Mouse (Mus musculus) adrenal gland, postnatal 4 days (tissue): ENCODE data around the gene Psma2. TPM values are rescaled to one million over a fixed set of nuclear protein-coding genes. Genes with fewer than 3 reads are reported as not detected.
A peak's percentile ranks its signal among the peaks of the same experiment; 100 is the strongest.

ENCODE experiments used
- DNase-seq, 2 experiments: peaks; one replicate each; pipeline ENCODE4 v3.0.0; 2021 to 2022; ENCODE audit warnings: low spot score in 2 of 2, mixed read lengths in 2 of 2
- long read RNA-seq, 2 experiments: library from polyadenylated mRNA; stranded (forward); transcript quantifications; one replicate each; pipeline ENCODE4 v2.0.0; 2021
- total RNA-seq, 2 experiments: library from RNA; stranded (reverse); gene quantifications; 2 replicates each; pipeline ENCODE4 v1.2.3; 2021

The Psma2 gene
- total RNA-seq: 100 to 1,000 TPM; 100 to 106 TPM
- long read RNA-seq, experiment 1, transcript Psma2-201 (8 exons, 2,911 nt): major isoform, 238 of 246 reads
- long read RNA-seq, experiment 1, partial matches to known transcripts: 8 of 246 reads
- long read RNA-seq, experiment 1, other reads (novel, unspliced or antisense): 0 of 246 reads
- long read RNA-seq, experiment 2, transcript Psma2-201 (8 exons, 2,911 nt): major isoform, 210 of 221 reads
- long read RNA-seq, experiment 2, partial matches to known transcripts: 10 of 221 reads
- long read RNA-seq, experiment 2, other reads (novel, unspliced or antisense): 1 of 221 reads

DNA sequence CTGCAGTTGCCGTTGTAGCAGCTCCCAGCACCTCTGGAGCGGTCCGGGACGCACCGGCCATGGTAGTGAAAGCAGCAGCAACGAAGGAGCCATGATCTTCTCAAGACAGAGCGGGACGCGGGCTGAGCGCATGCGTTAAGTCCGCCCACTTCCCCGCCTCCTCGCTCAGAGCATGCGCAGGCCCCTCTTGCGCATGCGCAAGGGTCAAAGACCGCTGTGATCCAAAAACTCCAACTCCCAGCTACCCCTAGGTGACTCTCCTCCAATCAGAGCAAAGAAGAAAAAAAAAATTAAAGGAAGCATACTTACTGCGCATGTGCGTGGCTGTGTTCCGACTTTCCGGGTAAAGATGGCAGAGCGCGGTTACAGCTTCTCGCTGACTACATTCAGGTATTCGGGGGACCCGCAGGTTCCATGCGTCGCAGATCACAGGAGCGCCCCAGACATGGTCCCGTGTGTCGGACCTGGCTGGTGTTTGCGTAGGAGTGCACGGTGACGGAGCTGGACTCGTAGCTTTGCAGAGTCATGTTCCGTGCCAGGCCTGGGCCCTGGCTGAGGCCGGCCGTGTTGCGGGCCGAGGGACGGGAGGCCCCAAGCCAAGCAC lies at the start of gene Psma2, which contains the start of gene Mrpl32:
TSS of gene Psma2 (plus strand) at position 315 of the 604 bp plus-strand sequence.
TSS of gene Mrpl32 (minus strand) at position 240 of the 604 bp plus-strand sequence.
- peak; percentile 89 to 94 for DNase-seq

- no peak for DNase-seq
Observed at GRCm38 (mm10) chr13:14574128-14574527, 38.9 kb upstream of the Psma2 start.

DNA sequence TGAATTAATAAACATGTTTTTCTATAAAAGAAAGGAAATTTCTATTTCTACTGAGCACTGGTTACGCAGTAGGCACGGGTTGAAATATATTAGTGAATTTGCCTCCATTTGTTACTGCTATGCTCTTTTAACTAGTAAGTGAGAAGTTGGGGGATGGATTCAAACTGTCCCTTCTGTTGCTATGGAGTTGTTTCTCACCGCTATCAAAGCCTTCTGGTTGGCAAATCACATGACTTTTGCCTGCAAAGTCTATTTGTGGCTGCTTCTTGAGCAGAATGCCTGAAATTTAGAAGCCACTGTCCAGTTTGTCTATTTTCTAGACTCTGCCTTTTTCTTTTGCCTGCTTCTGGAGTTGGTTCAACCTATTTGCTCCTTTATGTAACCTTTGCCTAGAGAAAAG lies 32.6 kb upstream of the Psma2 start:
- DNase-seq: no peak

DNA sequence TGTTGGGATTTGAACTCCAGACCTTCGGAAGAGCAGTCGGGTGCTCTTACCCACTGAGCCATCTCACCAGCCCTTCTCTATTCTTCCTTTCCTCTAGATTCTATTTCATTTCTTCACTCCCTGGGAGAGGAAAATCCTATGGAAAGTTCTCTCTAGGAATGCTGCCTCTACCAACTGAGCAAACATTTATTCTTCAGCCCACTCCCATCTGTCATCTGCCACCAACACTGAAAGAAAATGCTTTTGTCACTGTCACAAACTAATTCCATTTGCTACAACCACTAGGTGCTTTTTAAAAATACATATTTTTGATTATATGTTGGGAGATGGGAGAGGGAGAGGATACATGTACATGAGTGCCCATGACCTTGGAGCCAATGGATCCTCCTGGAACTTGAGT lies 10.3 kb upstream of the Psma2 start:
- DNase-seq: no peak

GRCm38 (mm10) chr13:14607616-14608015 lies 5.4 kb upstream of the Psma2 start:
- DNase-seq: no peak

GRCm38 (mm10) chr13:14612463-14612862 lies 577 bp upstream of the Psma2 start:
- no peak for DNase-seq

DNA sequence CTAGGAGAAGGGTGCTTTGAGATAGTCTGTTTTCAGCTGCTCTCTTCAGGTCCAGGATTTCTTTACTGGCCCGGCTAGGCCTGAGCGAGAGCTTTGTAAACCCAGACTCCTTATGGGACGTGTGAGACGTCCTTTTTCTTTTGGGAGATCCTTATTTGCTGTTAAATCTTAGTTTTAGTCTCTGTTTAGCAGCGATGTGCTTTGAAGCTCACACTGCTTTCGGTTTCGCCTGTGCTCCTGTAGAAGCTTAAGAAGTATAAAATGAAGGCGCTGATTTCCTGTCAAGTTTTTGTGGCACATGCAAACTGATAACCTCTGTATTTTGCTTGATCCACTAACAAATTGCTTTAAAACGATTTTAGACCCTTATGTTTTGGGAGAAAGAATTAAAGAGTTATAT lies 513 bp downstream of the Psma2 start:
- DNase-seq: no peak

DNA sequence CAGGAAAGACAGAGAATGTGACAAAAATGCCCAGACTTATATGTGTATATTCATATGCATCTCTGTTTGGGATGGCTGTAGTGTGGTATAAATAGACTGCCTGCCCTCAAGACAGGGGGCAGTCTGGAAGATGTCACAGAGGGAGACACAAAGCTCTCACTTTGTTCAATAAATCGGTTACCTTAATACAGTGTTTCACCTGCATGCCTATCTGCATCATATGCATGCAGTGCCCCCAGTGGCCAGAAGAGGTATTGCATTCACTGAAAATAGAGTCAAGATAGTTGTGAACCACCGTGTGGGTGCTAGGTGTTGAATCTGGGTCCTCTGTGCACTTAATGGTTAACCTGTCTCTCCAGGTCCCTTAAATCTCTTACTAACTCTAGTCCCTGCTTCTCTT lies 5.7 kb downstream of the Psma2 start:
- DNase-seq: peak in 1 of 2 experiments; percentile 19

- DNase-seq: peak; percentile 76 to 91
Observed at GRCm38 (mm10) chr13:14629726-14630641, 16.9 kb downstream of the Psma2 start, which contains the start of gene AW209491. TSS of gene AW209491 (plus strand) at chr13:14630154.

DNA sequence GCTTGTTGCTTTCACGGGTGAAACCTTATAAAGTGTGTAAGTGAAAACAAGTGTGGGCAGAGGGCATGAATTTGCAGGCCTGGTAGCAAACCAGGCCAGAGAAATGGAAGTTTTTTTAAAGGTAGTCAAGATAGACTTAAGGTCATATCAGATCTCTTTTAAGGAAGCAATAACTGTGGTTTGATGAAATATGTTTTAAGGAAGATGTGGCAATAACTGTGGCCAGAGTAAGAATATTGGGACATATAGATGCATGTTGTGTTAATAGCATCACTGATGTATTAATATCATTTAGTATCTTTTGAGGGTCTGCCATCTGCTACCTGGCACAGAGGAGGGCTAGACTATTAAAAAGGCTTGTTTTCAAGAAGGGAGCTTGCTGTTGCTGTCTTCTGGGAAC lies 27.0 kb downstream of the Psma2 start:
- DNase-seq: no peak

GRCm38 (mm10) chr13:14649301-14649700 lies 36.3 kb downstream of the Psma2 start:
- no peak for DNase-seq

GRCm38 (mm10) chr13:14667107-14667506 lies 54.1 kb downstream of the Psma2 start:
- no peak for DNase-seq

GRCm38 (mm10) chr13:14670342-14670741 lies 57.3 kb downstream of the Psma2 start:
- DNase-seq: no peak

GRCm38 (mm10) chr13:14688955-14689354 lies 75.9 kb downstream of the Psma2 start:
- DNase-seq: no peak

DNA sequence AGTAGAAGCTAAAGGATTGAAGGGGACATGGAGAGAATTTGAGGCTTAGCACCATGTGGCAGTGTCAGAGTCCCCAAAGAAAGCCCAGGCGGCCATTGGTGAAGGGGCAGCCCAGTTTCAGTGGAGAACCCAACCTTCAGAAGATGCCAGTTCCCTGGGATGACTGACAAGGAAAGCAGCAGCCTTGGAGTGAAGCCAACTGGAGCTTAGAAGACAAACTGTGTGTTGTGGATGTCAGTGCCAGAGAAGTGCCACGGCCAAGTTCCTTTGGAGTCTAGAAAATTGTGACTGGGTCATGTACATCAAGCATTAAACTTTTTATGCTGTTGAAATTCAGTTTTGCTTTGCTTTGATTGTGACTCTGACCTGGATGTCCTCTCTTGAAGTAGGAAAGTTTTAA lies 103.8 kb downstream of the Psma2 start:
- no peak for DNase-seq

DNA sequence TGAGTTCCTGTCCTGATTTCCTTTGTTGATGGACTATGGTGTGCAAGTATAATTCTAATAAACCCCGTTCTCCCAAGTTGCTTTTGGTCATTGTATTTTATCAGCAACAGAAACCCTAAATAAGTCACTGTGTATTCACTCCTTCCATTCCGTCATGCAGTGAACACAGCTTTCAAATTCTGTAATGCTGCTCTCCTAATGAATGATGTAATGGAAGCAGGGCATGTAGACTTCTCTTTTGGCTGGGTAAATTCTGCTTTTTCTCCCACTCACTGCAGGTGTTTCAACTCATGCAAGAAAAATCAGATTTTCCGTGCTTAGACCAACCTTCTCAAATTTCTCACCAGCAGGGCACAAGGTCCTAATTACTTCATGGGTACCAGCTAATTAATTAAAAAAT lies 104.7 kb downstream of the Psma2 start:
- DNase-seq: no peak

Other genes with a start within 250 kb of the Psma2 start
- 1 to 10 TPM; 1.2 to 3.3 TPM for gene Hecw1, start 90.0 kb upstream of the Psma2 start, total RNA-seq
- gene Mrpl32, start 75 bp upstream of the Psma2 start, total RNA-seq: 10 to 100 TPM; 58.0 to 65.5 TPM
- gene AW209491, start 16.9 kb downstream of the Psma2 start, total RNA-seq: 10 to 100 TPM; 13.3 to 14.0 TPM